ENCODE assay signal across 8 mouse cellular contexts in genomic region chr14:54260196-54260595, GRCm38 (mm10). TPM values are rescaled to one million over a fixed set of nuclear protein-coding genes. Genes with fewer than 3 reads are reported as not detected.
A peak's percentile ranks its signal among the peaks of the same experiment; 100 is the strongest.
DNase-seq lines count a peak whose midpoint lies in the region; ATAC-seq and TF ChIP-seq lines count a peak whose summit lies in the region.

No protein-coding gene starts in this region.

- H3K36me3 ChIP-seq in limb, embryonic 15.5 days = peaks cover 25% of the 10 kb centered on the region

- peak; percentile 21 to 28 for DNase-seq in cerebellum, adult 2 months
- DNase-seq in cerebellum, adult 8-10 months = no peak
- DNase-seq in thymus, postnatal 4 days = peak; percentile 5
- DNase-seq in thymus, postnatal 10 days (ENCODE audit: low spot score in 2 of 2) = no peak
- DNase-seq in right cerebral cortex, postnatal 14 days = no peak
- DNase-seq in MN1 (ENCODE audit: low spot score) = no peak

- no peak for TF ChIP-seq POLR2A in cerebellum, adult 2 months (IDR thresholded peaks at IDR 0.05; ENCODE audit: borderline replicate concordance, insufficient read depth, low read length)

- no peak for TF ChIP-seq CTCF in cerebellum, adult 2 months (IDR thresholded peaks at IDR 0.05; ENCODE audit: borderline replicate concordance, insufficient read depth, low read depth, low read length)

- H3K9ac ChIP-seq in limb, embryonic 15.5 days = no peak overlapping the region

- H3K27ac ChIP-seq in cerebellum, adult 2 months (ENCODE audit: insufficient read depth, low read length) = no peak overlapping the region
- H3K27ac ChIP-seq in limb, embryonic 15.5 days = no peak overlapping the region

- H3K4me3 ChIP-seq in cerebellum, adult 2 months (replicated peaks; ENCODE audit: insufficient read depth, low read depth, low read length) = no peak overlapping the region
- peak overlapping the region; percentile 61 for H3K4me3 ChIP-seq in limb, embryonic 15.5 days

- H3K4me1 ChIP-seq in cerebellum, adult 2 months (ENCODE audit: control insufficient read depth, insufficient read depth, low read length) = no peaks in the 10 kb centered on the region; the same call in 1 of the 2 replicates
- H3K4me1 ChIP-seq in limb, embryonic 15.5 days = peaks cover 17% of the 10 kb centered on the region

- WGBS in cerebellum, adult 2 months = 52% methylated on average over 2 of the region's 2 CpGs
- WGBS in limb, embryonic 15.5 days = 74% methylated on average over 2 of the region's 2 CpGs

- peak overlapping the region; percentile 80 for H3K4me2 ChIP-seq in limb, embryonic 15.5 days

- H3K9me3 ChIP-seq in limb, embryonic 15.5 days = no peaks in the 10 kb centered on the region

- no peak for ATAC-seq in limb, embryonic 15.5 days (ENCODE audit: insufficient number of reproducible peaks, low FRiP score, low TSS enrichment, low read depth)
- no peak for ATAC-seq in activated CD4-positive, CD25-positive, alpha-beta regulatory T cell, adult 4 months

- no peaks in the 10 kb centered on the region for H3K27me3 ChIP-seq in cerebellum, adult 2 months (ENCODE audit: control insufficient read depth, insufficient read depth, low read length)
- H3K27me3 ChIP-seq in limb, embryonic 15.5 days = no peaks in the 10 kb centered on the region

RNA-seq across cellular contexts. Expression of gene Abhd4, which starts 6.2 kb away (rescaled TPM):
- polyA plus RNA-seq in cerebellum, adult 2 months (2012; rRNA removed) = 57.6 and 59.2 TPM in 2 replicates
- polyA plus RNA-seq in limb, embryonic 15.5 days (2015; fragmentation: Nextera tagmentation; extraction: Ambion mirVana) = 56.4 and 56.7 TPM in 2 replicates
- polyA plus RNA-seq in activated CD4-positive, CD25-positive, alpha-beta regulatory T cell, adult 4 months (2017; shearing (Covaris generic)) = 10 to 100 TPM; 16.3 to 16.9 TPM

RNA-seq across cellular contexts. Expression of gene Dad1, which starts 6.3 kb away (rescaled TPM):
- polyA plus RNA-seq in cerebellum, adult 2 months (2012; rRNA removed) = 238 and 254 TPM in 2 replicates
- 384 and 403 TPM in 2 replicates for polyA plus RNA-seq in limb, embryonic 15.5 days (2015; fragmentation: Nextera tagmentation; extraction: Ambion mirVana)
- 100 to 1,000 TPM; 424 to 425 TPM for polyA plus RNA-seq in activated CD4-positive, CD25-positive, alpha-beta regulatory T cell, adult 4 months (2017; shearing (Covaris generic))

RNA-seq across cellular contexts. Expression of gene Olfr49, which starts 24.5 kb away (rescaled TPM):
- polyA plus RNA-seq in cerebellum, adult 2 months (2012; rRNA removed) = not detected in 2 replicates
- polyA plus RNA-seq in limb, embryonic 15.5 days (2015; fragmentation: Nextera tagmentation; extraction: Ambion mirVana) = not detected in 2 replicates
- polyA plus RNA-seq in activated CD4-positive, CD25-positive, alpha-beta regulatory T cell, adult 4 months (2017; shearing (Covaris generic)) = under 1 TPM in 1 of 2 experiments, not detected in 1; 0.08 TPM

Comparison
In these comparisons a context has a peak if more than half of its experiments do, and no peak if none do; other contexts are left out.
1. DNase-seq: peak in cerebellum, adult 2 months (2 of 2) and thymus, postnatal 4 days (single experiment); none in cerebellum, adult 8-10 months (single experiment), thymus, postnatal 10 days (0 of 2), right cerebral cortex, postnatal 14 days (single experiment) and MN1 (single experiment).